Mouse (Mus musculus): Measurements from ENCODE around the gene Cryzl1. TPM values are rescaled to one million over a fixed set of nuclear protein-coding genes. Genes with fewer than 3 reads are reported as not detected.

Gene Cryzl1
- total RNA-seq (2021) (10 to 100 TPM; 22.2 to 26.0 TPM), polyA plus RNA-seq (2012; rRNA removed) (19.2 and 37.5 TPM in 2 replicates)
- long read RNA-seq, transcript Cryzl1-201 (13 exons, 1,965 nt): major isoform, 18 of 33 reads
- long read RNA-seq, partial matches to known transcripts: 6 of 33 reads
- long read RNA-seq, other reads (novel, unspliced or antisense): 7 of 33 reads

- Histone ChIP-seq H3K9ac (ENCODE audit: low read depth, low read length) (peak within 1 kb of the TSS; percentile 92), H3K27me3 (ENCODE audit: control insufficient read depth, insufficient read depth, low read length) (no peaks in the 10 kb centered on the region), H3K27ac (peak within 1 kb of the TSS; percentile 83), H3K36me3 (ENCODE audit: control insufficient read depth, insufficient read depth, low read length) (no peaks in the 10 kb centered on the region), H3K4me3 (peak within 1 kb of the TSS; percentile 81), H3K79me2 (replicated peaks; ENCODE audit: control insufficient read depth, insufficient read depth, low read length) (peaks cover 5% of the 10 kb centered on the region), H3K4me1 (ENCODE audit: control insufficient read depth, insufficient read depth, low read length) (peaks cover 6% of the 10 kb centered on the region; the same call in 1 of the 2 replicates)
- TF ChIP-seq CTCF (IDR thresholded peaks at IDR 0.05): no peak
- TF ChIP-seq POLR2A (IDR thresholded peaks at IDR 0.05; ENCODE audit: insufficient read depth, low read depth, low read length): peak; percentile 52
- TF ChIP-seq EP300 (IDR thresholded peaks at IDR 0.05; ENCODE audit: insufficient read depth, low read depth, low read length): peak; percentile 78
- peak; percentile 98 to 99 for DNase-seq
- WGBS: under 1% methylated on average over 46 of the region's 46 CpGs
- intact Hi-C loops (cut with DNase I): loop anchor here (2.0 to 5.0 kb wide), 3 partner anchors 40 to 574 kb away; partner anchors contain the start of genes Donson and Smim11
Observed at GRCm38 (mm10) chr16:91728123-91729065, at the start of gene Cryzl1. Cryzl1 (minus strand) TSS chr16:91728975.

GRCm38 (mm10) chr16:91772586-91772985 is 43.8 kb upstream of the Cryzl1 start:
- no peak overlapping the region for H3K9ac ChIP-seq (ENCODE audit: low read depth, low read length)
- H3K27me3 ChIP-seq (ENCODE audit: control insufficient read depth, insufficient read depth, low read length): no peaks in the 10 kb centered on the region
- DNase-seq: no peak
- H3K79me2 ChIP-seq (replicated peaks; ENCODE audit: control insufficient read depth, insufficient read depth, low read length): peaks cover 3% of the 10 kb centered on the region; the same call in 1 of the 2 replicates
- peaks cover 8% of the 10 kb centered on the region for H3K4me1 ChIP-seq (ENCODE audit: control insufficient read depth, insufficient read depth, low read length)
- H3K4me3 ChIP-seq: no peak overlapping the region
- TF ChIP-seq POLR2A (IDR thresholded peaks at IDR 0.05; ENCODE audit: insufficient read depth, low read depth, low read length) (no peak), CTCF (IDR thresholded peaks at IDR 0.05) (no peak), EP300 (IDR thresholded peaks at IDR 0.05; ENCODE audit: insufficient read depth, low read depth, low read length) (no peak)
- no peak overlapping the region for H3K27ac ChIP-seq
- H3K36me3 ChIP-seq (ENCODE audit: control insufficient read depth, insufficient read depth, low read length): no peaks in the 10 kb centered on the region
- intact Hi-C loops (cut with DNase I): loop anchor here (5.0 kb wide), 1 partner anchor 35 kb away; no protein-coding TSS in a partner anchor
- WGBS: 90% methylated on average over 7 of the region's 7 CpGs

GRCm38 (mm10) chr16:91771334-91771733 is 42.6 kb upstream of the Cryzl1 start:
- no peaks in the 10 kb centered on the region for H3K27me3 ChIP-seq (ENCODE audit: control insufficient read depth, insufficient read depth, low read length)
- no peak for DNase-seq
- H3K4me3 ChIP-seq: no peak overlapping the region
- H3K4me1 ChIP-seq (ENCODE audit: control insufficient read depth, insufficient read depth, low read length): peaks cover 10% of the 10 kb centered on the region
- intact Hi-C loops (cut with DNase I): loop anchor here (5.0 kb wide), 1 partner anchor 34 kb away; no protein-coding TSS in a partner anchor
- H3K27ac ChIP-seq: no peak overlapping the region
- peaks cover 3% of the 10 kb centered on the region; the same call in 1 of the 2 replicates for H3K79me2 ChIP-seq (replicated peaks; ENCODE audit: control insufficient read depth, insufficient read depth, low read length)
- TF ChIP-seq EP300 (IDR thresholded peaks at IDR 0.05; ENCODE audit: insufficient read depth, low read depth, low read length) (no peak), CTCF (IDR thresholded peaks at IDR 0.05) (no peak), POLR2A (IDR thresholded peaks at IDR 0.05; ENCODE audit: insufficient read depth, low read depth, low read length) (no peak)
- no peak overlapping the region for H3K9ac ChIP-seq (ENCODE audit: low read depth, low read length)
- no peaks in the 10 kb centered on the region for H3K36me3 ChIP-seq (ENCODE audit: control insufficient read depth, insufficient read depth, low read length)
- WGBS: 77% methylated on average over 6 of the region's 6 CpGs

- Histone ChIP-seq H3K79me2 (replicated peaks; ENCODE audit: control insufficient read depth, insufficient read depth, low read length) (peaks cover 5% of the 10 kb centered on the region; the same call in 1 of the 2 replicates), H3K27me3 (ENCODE audit: control insufficient read depth, insufficient read depth, low read length) (no peaks in the 10 kb centered on the region), H3K4me1 (ENCODE audit: control insufficient read depth, insufficient read depth, low read length) (peaks cover 11% of the 10 kb centered on the region), H3K27ac (no peak overlapping the region), H3K9ac (ENCODE audit: low read depth, low read length) (no peak overlapping the region), H3K36me3 (ENCODE audit: control insufficient read depth, insufficient read depth, low read length) (no peaks in the 10 kb centered on the region), H3K4me3 (no peak overlapping the region)
- TF ChIP-seq EP300 (IDR thresholded peaks at IDR 0.05; ENCODE audit: insufficient read depth, low read depth, low read length) (no peak), POLR2A (IDR thresholded peaks at IDR 0.05; ENCODE audit: insufficient read depth, low read depth, low read length) (no peak), CTCF (IDR thresholded peaks at IDR 0.05) (no peak)
- WGBS: 67% methylated on average over 5 of the region's 5 CpGs
- intact Hi-C loops (cut with DNase I): loop anchor here (5.0 kb wide), 1 partner anchor 33 kb away; no protein-coding TSS in a partner anchor
- no peak for DNase-seq
Observed at GRCm38 (mm10) chr16:91770662-91771061, 41.9 kb upstream of the Cryzl1 start.

- TF ChIP-seq EP300 (IDR thresholded peaks at IDR 0.05; ENCODE audit: insufficient read depth, low read depth, low read length): no peak
- no peak for TF ChIP-seq CTCF (IDR thresholded peaks at IDR 0.05)
- no peak for TF ChIP-seq POLR2A (IDR thresholded peaks at IDR 0.05; ENCODE audit: insufficient read depth, low read depth, low read length)
- intact Hi-C loops (cut with DNase I): loop anchor here (5.0 kb wide), 1 partner anchor 33 kb away; no protein-coding TSS in a partner anchor
- no peak overlapping the region for H3K4me3 ChIP-seq
- no peaks in the 10 kb centered on the region for H3K36me3 ChIP-seq (ENCODE audit: control insufficient read depth, insufficient read depth, low read length)
- peaks cover 11% of the 10 kb centered on the region for H3K4me1 ChIP-seq (ENCODE audit: control insufficient read depth, insufficient read depth, low read length)
- peaks cover 5% of the 10 kb centered on the region; the same call in 1 of the 2 replicates for H3K79me2 ChIP-seq (replicated peaks; ENCODE audit: control insufficient read depth, insufficient read depth, low read length)
- no peak overlapping the region for H3K9ac ChIP-seq (ENCODE audit: low read depth, low read length)
- H3K27ac ChIP-seq: no peak overlapping the region
- 65% methylated on average over 5 of the region's 5 CpGs for WGBS
- no peaks in the 10 kb centered on the region for H3K27me3 ChIP-seq (ENCODE audit: control insufficient read depth, insufficient read depth, low read length)
- DNase-seq: no peak
Observed at GRCm38 (mm10) chr16:91769911-91770310, 41.1 kb upstream of the Cryzl1 start.
